Mouse (Mus musculus) neural tube, embryonic 14.5 days (tissue): ENCODE results near the gene Bbs9. TPM values are rescaled to one million over a fixed set of nuclear protein-coding genes. Genes with fewer than 3 reads are reported as not detected.
"Not testable (repeated sequence)": the region's sequence is repeated elsewhere in the genome, so short reads cannot be mapped to it uniquely, and the experiment has no call there.

Experiments used
- ATAC-seq: fragments of 200-750 bp; cut with Nextera tagmentation; 2 replicates; pipeline ENCODE4 v1.8.0; 2017; ENCODE audit warnings: low read depth, mild to moderate bottlenecking, moderate TSS enrichment, moderate library complexity
- H3K27ac ChIP-seq: fragments of 300-500 bp; sonication (generic); 2 replicates; pipeline ENCODE4 v1.5.1; 2014; ENCODE audit warnings: low read depth, mild to moderate bottlenecking, control low read depth, low read length, moderate library complexity, mixed read lengths
- H3K27me3 ChIP-seq: fragments of 300-500 bp; sonication (generic); 2 replicates; pipeline ENCODE4 v1.6.1; 2014; ENCODE audit warnings: low read length; ENCODE audit not compliant: control insufficient read depth, insufficient read depth
- H3K36me3 ChIP-seq: fragments of 300-500 bp; sonication (generic); 2 replicates; pipeline ENCODE4 v1.6.1; 2014; ENCODE audit warnings: low read length, mixed read lengths; ENCODE audit not compliant: control insufficient read depth, insufficient read depth
- H3K4me1 ChIP-seq: fragments of 300-500 bp; sonication (generic); 2 replicates; pipeline ENCODE4 v1.6.1; 2014; ENCODE audit warnings: low read length; ENCODE audit not compliant: control insufficient read depth, insufficient read depth
- H3K4me2 ChIP-seq: fragments of 300-500 bp; sonication (generic); 2 replicates; pipeline ENCODE4 v1.6.1; 2014; ENCODE audit warnings: mild to moderate bottlenecking, low read depth, low read length, control low read depth
- H3K4me3 ChIP-seq: fragments of 300-500 bp; sonication (generic); 2 replicates; pipeline ENCODE4 v1.5.1; 2014; ENCODE audit warnings: low read depth, low read length, control low read depth, mixed read lengths
- H3K9ac ChIP-seq: fragments of 300-500 bp; sonication (generic); replicated peaks from 2 replicates; pipeline ENCODE4 v1.6.1; 2014; ENCODE audit warnings: low read depth, mild to moderate bottlenecking, control low read depth, low read length, mixed read lengths
- H3K9me3 ChIP-seq: fragments of 300-500 bp; sonication (generic); 2 replicates; pipeline ENCODE4 v1.6.1; 2016; ENCODE audit warnings: low read length; ENCODE audit not compliant: control insufficient read depth
- WGBS: fragments of 180-500 bp; shearing (Covaris S2); extraction: QIAGEN DNeasy Blood & Tissue Kit; methylation state at CpG from one replicate; pipeline ENCODE4 v1.1.7; 2014; 5-methylcytosine and 5-hydroxymethylcytosine counted together
- polyA plus RNA-seq: library from polyadenylated mRNA; unstranded; fragments of >200 nt; fragmentation: Nextera tagmentation; extraction: Ambion mirVana; gene quantifications from 2 replicates; pipeline ENCODE4 v1.2.1, GENCODE M21; 2014

Bbs9 gene
- polyA plus RNA-seq, 1 experiment from 2014 or later = 19.1 TPM

- no peaks in the 10 kb centered on the region for H3K36me3 ChIP-seq
- H3K4me3 ChIP-seq = no peak overlapping the region
- H3K27me3 ChIP-seq = no peaks in the 10 kb centered on the region
- no peak overlapping the region for H3K4me2 ChIP-seq
- WGBS = 74% methylated on average over 4 of the region's 4 CpGs
- H3K27ac ChIP-seq = no peak overlapping the region
- H3K9me3 ChIP-seq = no peaks in the 10 kb centered on the region
- ATAC-seq = no peak
- H3K9ac ChIP-seq = no peak overlapping the region
- H3K4me1 ChIP-seq = no peaks in the 10 kb centered on the region
Measured at GRCm38 (mm10) chr9:22849212-22849611, 373.7 kb downstream of the Bbs9 start.

- not testable (repeated sequence) for ATAC-seq, H3K36me3 ChIP-seq, H3K4me2 ChIP-seq, H3K9me3 ChIP-seq, H3K27ac ChIP-seq, H3K4me3 ChIP-seq, H3K4me1 ChIP-seq, H3K27me3 ChIP-seq, H3K9ac ChIP-seq
- 88% methylated on average over 6 of the region's 6 CpGs for WGBS
Measured at GRCm38 (mm10) chr9:22869147-22869546, 393.6 kb downstream of the Bbs9 start.

- no peak for ATAC-seq
- H3K27ac ChIP-seq = no peak overlapping the region
- no peak overlapping the region for H3K9ac ChIP-seq
- H3K36me3 ChIP-seq = no peaks in the 10 kb centered on the region
- no peak overlapping the region for H3K4me2 ChIP-seq
- H3K9me3 ChIP-seq = no peaks in the 10 kb centered on the region
- no peaks in the 10 kb centered on the region for H3K27me3 ChIP-seq
- 67% methylated on average over 3 of the region's 3 CpGs for WGBS
- H3K4me3 ChIP-seq = no peak overlapping the region
- no peaks in the 10 kb centered on the region for H3K4me1 ChIP-seq
Measured at GRCm38 (mm10) chr9:22870661-22871060, 395.1 kb downstream of the Bbs9 start.

- WGBS = 32% methylated on average over 1 of the region's 1 CpGs
- peak; percentile 61; the same call in 1 of the 2 replicates for ATAC-seq
- no peaks in the 10 kb centered on the region for H3K9me3 ChIP-seq
- H3K4me1 ChIP-seq = no peaks in the 10 kb centered on the region
- no peaks in the 10 kb centered on the region for H3K36me3 ChIP-seq
- no peak overlapping the region for H3K27ac ChIP-seq
- no peaks in the 10 kb centered on the region for H3K27me3 ChIP-seq
- H3K4me3 ChIP-seq = no peak overlapping the region
- H3K4me2 ChIP-seq = no peak overlapping the region
- no peak overlapping the region for H3K9ac ChIP-seq
Measured at GRCm38 (mm10) chr9:22875231-22875630, 399.7 kb downstream of the Bbs9 start.

GRCm38 (mm10) chr9:22879266-22879665 lies 403.8 kb downstream of the Bbs9 start:
- no peaks in the 10 kb centered on the region for H3K4me1 ChIP-seq
- H3K4me2 ChIP-seq = no peak overlapping the region
- H3K27me3 ChIP-seq = no peaks in the 10 kb centered on the region
- no peaks in the 10 kb centered on the region for H3K9me3 ChIP-seq
- no peak overlapping the region for H3K27ac ChIP-seq
- H3K4me3 ChIP-seq = no peak overlapping the region
- 94% methylated on average over 3 of the region's 3 CpGs for WGBS
- ATAC-seq = no peak
- H3K9ac ChIP-seq = no peak overlapping the region
- no peaks in the 10 kb centered on the region for H3K36me3 ChIP-seq

GRCm38 (mm10) chr9:22886351-22886750 lies 410.8 kb downstream of the Bbs9 start:
- ATAC-seq = no peak
- Histone ChIP-seq H3K4me2 (no peak overlapping the region), H3K27me3 (no peaks in the 10 kb centered on the region), H3K9ac (no peak overlapping the region), H3K9me3 (no peaks in the 10 kb centered on the region), H3K4me3 (no peak overlapping the region), H3K4me1 (no peaks in the 10 kb centered on the region), H3K36me3 (no peaks in the 10 kb centered on the region), H3K27ac (no peak overlapping the region)
- WGBS = 81% methylated on average over 4 of the region's 4 CpGs

- H3K27me3 ChIP-seq = no peaks in the 10 kb centered on the region
- no peak overlapping the region for H3K27ac ChIP-seq
- H3K4me3 ChIP-seq = no peak overlapping the region
- no peaks in the 10 kb centered on the region for H3K9me3 ChIP-seq
- no peaks in the 10 kb centered on the region for H3K4me1 ChIP-seq
- no peaks in the 10 kb centered on the region for H3K36me3 ChIP-seq
- no peak for ATAC-seq
- no peak overlapping the region for H3K9ac ChIP-seq
- 76% methylated on average over 3 of the region's 3 CpGs for WGBS
- H3K4me2 ChIP-seq = no peak overlapping the region
Measured at GRCm38 (mm10) chr9:22905434-22905833, 429.9 kb downstream of the Bbs9 start.

GRCm38 (mm10) chr9:22916808-22917207 lies 441.3 kb downstream of the Bbs9 start:
- Histone ChIP-seq H3K27me3 (no peaks in the 10 kb centered on the region), H3K36me3 (no peaks in the 10 kb centered on the region), H3K4me1 (no peaks in the 10 kb centered on the region), H3K4me2 (no peak overlapping the region), H3K27ac (no peak overlapping the region), H3K4me3 (no peak overlapping the region), H3K9me3 (no peaks in the 10 kb centered on the region), H3K9ac (no peak overlapping the region)
- ATAC-seq = no peak

- no peak overlapping the region for H3K4me2 ChIP-seq
- no peaks in the 10 kb centered on the region for H3K36me3 ChIP-seq
- no peak for ATAC-seq
- no peaks in the 10 kb centered on the region for H3K9me3 ChIP-seq
- H3K4me1 ChIP-seq = no peaks in the 10 kb centered on the region
- no peak overlapping the region for H3K27ac ChIP-seq
- no peaks in the 10 kb centered on the region for H3K27me3 ChIP-seq
- no peak overlapping the region for H3K4me3 ChIP-seq
- no peak overlapping the region for H3K9ac ChIP-seq
Measured at GRCm38 (mm10) chr9:22935645-22936044, 460.1 kb downstream of the Bbs9 start.
